In the genomic region with DNA sequence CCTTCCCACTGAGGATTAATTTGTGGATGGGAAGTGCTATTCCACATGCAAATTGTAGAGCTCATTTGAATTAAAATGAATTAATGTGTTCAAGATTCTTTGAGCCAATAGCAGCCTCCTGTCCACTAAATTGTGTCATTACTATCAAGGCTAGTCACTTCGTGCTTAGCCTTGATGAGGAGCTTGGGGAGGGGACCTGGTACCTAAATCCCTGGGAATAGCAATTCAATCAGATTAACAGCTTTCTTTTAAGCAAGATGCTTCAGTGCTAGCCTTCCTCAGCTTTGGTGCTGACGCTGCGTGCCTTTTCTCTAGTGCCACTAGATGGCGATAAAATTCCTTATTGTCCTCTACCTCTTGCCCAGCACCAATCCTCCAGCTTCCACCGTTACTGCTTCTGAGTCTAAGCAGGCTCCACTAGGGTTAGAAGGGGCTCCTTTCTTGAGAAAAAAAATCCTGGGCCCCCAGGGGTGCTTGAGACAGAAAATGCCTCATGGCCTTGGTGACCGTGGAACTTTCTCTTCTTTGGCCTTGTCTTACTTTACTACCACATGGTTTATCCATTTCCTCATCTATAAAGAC, we compare ENCODE assay signal across 8 mouse cellular contexts.
DNase-seq lines count a peak whose midpoint lies in the region; ATAC-seq and TF ChIP-seq lines count a peak whose summit lies in the region.

No protein-coding gene starts in this region.

- ATAC-seq in lung, embryonic 14.5 days (ENCODE audit: insufficient read depth): peak; percentile 62; the same call in 1 of the 2 replicates
- peak; percentile 69 for ATAC-seq in megakaryocyte, adult 5-6 weeks (ENCODE audit: poor library complexity, severe bottlenecking)

- H3K27ac ChIP-seq in lung, embryonic 14.5 days (ENCODE audit: low read depth): no peak overlapping the region
- no peak overlapping the region for H3K27ac ChIP-seq in small intestine, adult 2 months (ENCODE audit: insufficient read depth, low read depth, low read length)

- H3K9me3 ChIP-seq in lung, embryonic 14.5 days (ENCODE audit: low read depth, low read length): no peaks in the 10 kb centered on the region

- 11% methylated on average over 6 of the region's 6 CpGs for WGBS in lung, embryonic 14.5 days
- 17% methylated on average over 6 of the region's 6 CpGs for WGBS in small intestine, adult 2 months

- no peak for TF ChIP-seq POLR2A in small intestine, adult 2 months (IDR thresholded peaks at IDR 0.05; ENCODE audit: low read depth, low read length)

- H3K36me3 ChIP-seq in lung, embryonic 14.5 days (ENCODE audit: insufficient read depth): no peaks in the 10 kb centered on the region
- H3K36me3 ChIP-seq in small intestine, adult 2 months (ENCODE audit: control insufficient read depth, insufficient read depth, low read length): no peaks in the 10 kb centered on the region

- peak; percentile 75 for TF ChIP-seq CTCF in lung, embryonic 14.5 days (IDR thresholded peaks at IDR 0.05; ENCODE audit: low read depth)
- peak; percentile 15; the same call in 1 of the 2 replicates for TF ChIP-seq CTCF in small intestine, adult 2 months (IDR thresholded peaks at IDR 0.05; ENCODE audit: extremely low read depth, insufficient read length, insufficient replicate concordance, low read depth, low read length)

- 0 out of 2 replicates have a peak, but pooled peaks cover 3% of the 10 kb centered on the region for H3K4me1 ChIP-seq in lung, embryonic 14.5 days (ENCODE audit: insufficient read depth)
- no peaks in the 10 kb centered on the region for H3K4me1 ChIP-seq in small intestine, adult 2 months (ENCODE audit: control insufficient read depth, insufficient read depth, insufficient read length, low read length)

- H3K4me3 ChIP-seq in lung, embryonic 14.5 days (ENCODE audit: low read depth, low read length): no peak overlapping the region
- H3K4me3 ChIP-seq in small intestine, adult 2 months (ENCODE audit: low read depth, low read length): no peak overlapping the region

- H3K4me2 ChIP-seq in lung, embryonic 14.5 days: no peak overlapping the region

- H3K9ac ChIP-seq in lung, embryonic 14.5 days: no peak overlapping the region

- H3K27me3 ChIP-seq in lung, embryonic 14.5 days (ENCODE audit: insufficient read depth, low read length): no peaks in the 10 kb centered on the region
- no peaks in the 10 kb centered on the region for H3K27me3 ChIP-seq in small intestine, adult 2 months (ENCODE audit: control insufficient read depth, insufficient read depth, low read length)

- peak; percentile 84 for DNase-seq in lung, embryonic 14.5 days
- DNase-seq in lung, adult 18-20 months: no peak
- DNase-seq in cerebellum, adult 9-11 months: peak; percentile 84
- peak; percentile 7 to 36 for DNase-seq in frontal cortex, postnatal 10 days (ENCODE audit: low spot score in 2 of 2)
- DNase-seq in layer of hippocampus, adult 9-10 months (ENCODE audit: low spot score): peak; percentile 31
- no peak for DNase-seq in thymus, postnatal 36 days

Comparison
In these comparisons a context has a peak if more than half of its experiments do, and no peak if none do; other contexts are left out.
1. DNase-seq: peak in lung, embryonic 14.5 days (single experiment), cerebellum, adult 9-11 months (single experiment), frontal cortex, postnatal 10 days (2 of 2) and layer of hippocampus, adult 9-10 months (single experiment); none in lung, adult 18-20 months (0 of 2) and thymus, postnatal 36 days (0 of 2).